Mouse (Mus musculus) hematopoietic stem cell, adult 5-6 weeks (primary cell): ENCODE results near the gene Entr1. TPM values are rescaled to one million over a fixed set of nuclear protein-coding genes. Genes with fewer than 3 reads are reported as not detected.
A peak's percentile ranks its signal among the peaks of the same experiment; 100 is the strongest.

Experiments
- ATAC-seq, 2 experiments: fragments of 125-278 bp in 1 of 2; replicated peaks in 1 of 2; 2 replicates each; pipeline ENCODE4 v1.8.0; 2016 to 2017; ENCODE audit warnings: inconsistent platforms in 2 of 2, mild to moderate bottlenecking in 2 of 2, moderate number of reproducible peaks in 2 of 2, low read depth in 1 of 2, moderate TSS enrichment in 1 of 2; ENCODE audit not compliant: low FRiP score in 2 of 2, poor library complexity in 2 of 2, severe bottlenecking in 2 of 2, insufficient read depth in 1 of 2, low TSS enrichment in 1 of 2
- total RNA-seq: library from RNA; stranded (forward); fragments of 172-1452, 232-1000 nt; gene quantifications from 2 replicates; pipeline ENCODE4 v1.2.3, GENCODE M21; 2017

The Entr1 gene
- 39.1 and 60.1 TPM in 2 replicates for total RNA-seq

GRCm38 (mm10) chr2:26389154-26389690 lies at the start of gene Entr1, which contains the start of gene Pmpca:
TSS of gene Entr1 (minus strand) at chr2:26389316.
TSS of gene Pmpca (plus strand) at chr2:26389339.
- peak; percentile 40 to 81; a peak in 3 of 4 replicates for ATAC-seq

GRCm38 (mm10) chr2:26438373-26438772 lies 49.3 kb upstream of the Entr1 start:
- ATAC-seq = no peak

- ATAC-seq = no peak
Observed at GRCm38 (mm10) chr2:26437221-26437620, 48.1 kb upstream of the Entr1 start.

- no peak for ATAC-seq
Observed at GRCm38 (mm10) chr2:26434791-26435572, 45.9 kb upstream of the Entr1 start.

- no peak for ATAC-seq
Observed at GRCm38 (mm10) chr2:26429851-26430250, 40.7 kb upstream of the Entr1 start.

GRCm38 (mm10) chr2:26424541-26424940 lies 35.4 kb upstream of the Entr1 start:
- ATAC-seq = no peak

- no peak; a peak in 1 of 4 replicates for ATAC-seq
Observed at GRCm38 (mm10) chr2:26423086-26423485, 34.0 kb upstream of the Entr1 start.

- no peak for ATAC-seq
Observed at GRCm38 (mm10) chr2:26421969-26422368, 32.9 kb upstream of the Entr1 start.

GRCm38 (mm10) chr2:26418120-26418519 lies 29.0 kb upstream of the Entr1 start:
- ATAC-seq = no peak

GRCm38 (mm10) chr2:26417066-26417465 lies 27.9 kb upstream of the Entr1 start:
- ATAC-seq = no peak

- no peak for ATAC-seq
Observed at GRCm38 (mm10) chr2:26410931-26411411, 21.9 kb upstream of the Entr1 start.

- ATAC-seq = no peak
Observed at GRCm38 (mm10) chr2:26410091-26410490, 21.0 kb upstream of the Entr1 start.

- no peak for ATAC-seq
Observed at GRCm38 (mm10) chr2:26409362-26409761, 20.2 kb upstream of the Entr1 start.

- peak; percentile 90 to 94 for ATAC-seq
Observed at GRCm38 (mm10) chr2:26408515-26409356, 19.6 kb upstream of the Entr1 start, which contains the start of gene Inpp5e. TSS of gene Inpp5e (minus strand) at chr2:26409203.

GRCm38 (mm10) chr2:26403306-26403705 lies 14.2 kb upstream of the Entr1 start:
- ATAC-seq = no peak

GRCm38 (mm10) chr2:26402265-26402664 lies 13.1 kb upstream of the Entr1 start:
- ATAC-seq = no peak

GRCm38 (mm10) chr2:26401023-26401422 lies 11.9 kb upstream of the Entr1 start:
- no peak for ATAC-seq

GRCm38 (mm10) chr2:26400296-26400695 lies 11.2 kb upstream of the Entr1 start:
- no peak for ATAC-seq
